8 mouse cellular contexts compared by ENCODE assay signal in the genomic region with DNA sequence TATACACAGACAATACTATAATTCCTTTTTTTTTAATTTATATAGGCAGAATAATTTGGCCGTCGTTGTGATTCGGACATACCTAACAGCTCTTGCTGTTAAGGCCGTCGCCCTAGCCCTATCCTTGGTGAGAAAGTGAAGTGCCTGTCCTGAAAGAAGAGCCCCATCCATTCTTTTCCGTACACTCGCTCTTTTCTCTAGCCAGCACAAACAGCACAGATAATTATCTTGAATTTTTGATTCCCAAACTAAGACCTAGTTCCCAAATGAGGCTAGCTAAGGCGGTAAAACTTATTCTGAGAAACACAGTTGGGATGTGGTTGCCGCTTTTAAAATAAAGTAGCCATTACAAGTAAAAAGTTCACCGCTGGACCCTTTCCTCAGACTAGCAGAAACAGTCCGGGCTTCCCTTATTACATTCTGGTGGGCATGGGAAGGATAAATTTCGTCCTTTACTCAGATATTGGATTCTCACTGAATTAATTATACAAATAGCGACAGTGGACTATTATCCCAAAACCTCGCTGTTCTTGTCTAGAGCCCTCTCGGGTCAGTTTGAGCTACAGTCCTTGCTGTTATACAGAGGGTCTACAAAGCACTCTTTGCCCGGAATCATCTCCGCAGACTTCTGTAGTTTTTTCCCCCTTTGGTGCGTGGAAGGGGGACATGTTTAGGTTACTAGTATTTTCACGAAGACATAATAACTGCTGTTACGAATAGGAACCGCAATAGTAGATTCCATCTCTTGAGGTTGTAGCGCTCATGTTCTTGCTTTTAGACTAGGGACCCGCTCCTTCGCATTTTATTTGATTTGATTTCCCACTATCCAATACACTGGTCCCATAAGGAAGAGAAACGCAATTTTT. TPM values are rescaled to one million over a fixed set of nuclear protein-coding genes. Genes with fewer than 3 reads are reported as not detected.
DNase-seq lines count a peak whose midpoint lies in the region; ATAC-seq lines count a peak whose summit lies in the region.
"Had no signal": no experiment of that assay in that cellular context is flagged by ENCODE, and none has a peak within 500 bp of the region (broad histone marks: within the 10 kb centered on the region; RNA-seq: fewer than 3 reads in every experiment).

No protein-coding gene starts in this region.

- H3K4me1 ChIP-seq in neural tube, embryonic 15.5 days = peaks cover 24% of the 10 kb centered on the region
- peaks cover 3 to 11% of the 10 kb centered on the region in 2 experiments; a peak in 2 of 4 replicates for H3K4me1 ChIP-seq in heart, embryonic 14.5 days (ENCODE audit: control insufficient read depth in 2 of 2, insufficient read depth in 2 of 2, low read length in 2 of 2)
- peaks cover 48% of the 10 kb centered on the region for H3K4me1 ChIP-seq in midbrain, embryonic 10.5 days

- H3K27me3 ChIP-seq in neural tube, embryonic 15.5 days (replicated peaks) = peaks cover 71% of the 10 kb centered on the region
- H3K27me3 ChIP-seq in heart, embryonic 14.5 days (ENCODE audit: control insufficient read depth, insufficient read depth, low read length) = peaks cover 60% of the 10 kb centered on the region
- H3K27me3 ChIP-seq in midbrain, embryonic 10.5 days (ENCODE audit: low read depth, poor library complexity, severe bottlenecking) = peaks cover 100% of the 10 kb centered on the region

- H3K4me3 ChIP-seq in neural tube, embryonic 15.5 days (replicated peaks) = no peak overlapping the region
- H3K4me3 ChIP-seq in heart, embryonic 14.5 days (ENCODE audit: control insufficient read depth in 1 of 2, insufficient read depth in 1 of 2, low read depth in 1 of 2, low read length in 2 of 2) = peak overlapping the region in 1 of 2 experiments; percentile 42; a peak in 2 of 4 replicates
- H3K4me3 ChIP-seq in midbrain, embryonic 10.5 days = peak overlapping the region; percentile 59

- ATAC-seq in neural tube, embryonic 15.5 days (ENCODE audit: low FRiP score) = no peak
- ATAC-seq in heart, embryonic 14.5 days (ENCODE audit: insufficient number of reproducible peaks, insufficient read depth, low FRiP score, low read depth) = no peak

- no peak overlapping the region for H3K27ac ChIP-seq in neural tube, embryonic 15.5 days (replicated peaks)
- no peak overlapping the region for H3K27ac ChIP-seq in heart, embryonic 14.5 days (replicated peaks in 1 of 2; ENCODE audit: control insufficient read depth in 1 of 2, insufficient read depth in 1 of 2, low read depth in 2 of 2, low read length in 2 of 2)
- H3K27ac ChIP-seq in midbrain, embryonic 10.5 days (replicated peaks) = peak overlapping the region; percentile 77; the same call in 1 of the 2 replicates

- H3K36me3 ChIP-seq in neural tube, embryonic 15.5 days = no peaks in the 10 kb centered on the region
- no peaks in the 10 kb centered on the region for H3K36me3 ChIP-seq in heart, embryonic 14.5 days (ENCODE audit: control insufficient read depth, insufficient read depth, low read length)
- no peaks in the 10 kb centered on the region for H3K36me3 ChIP-seq in midbrain, embryonic 10.5 days

- WGBS in neural tube, embryonic 15.5 days = 4% methylated on average over 25 of the region's 25 CpGs
- WGBS in heart, embryonic 14.5 days = 8% methylated on average over 25 of the region's 25 CpGs
- 5% methylated on average over 25 of the region's 25 CpGs for WGBS in midbrain, embryonic 10.5 days

- H3K4me2 ChIP-seq in neural tube, embryonic 15.5 days = no peak overlapping the region
- peak overlapping the region; percentile 69 for H3K4me2 ChIP-seq in heart, embryonic 14.5 days (ENCODE audit: low read length)

- DNase-seq in neural tube, embryonic 10.5 days (ENCODE audit: extremely low spot score, low spot score) = peak; percentile 60
- peak; percentile 33 for DNase-seq in midbrain, embryonic 10.5 days (ENCODE audit: low spot score)
- DNase-seq in ovary, adult 18-20 months (ENCODE audit: low spot score) = no peak
- DNase-seq in cerebellum, adult 9-10 months = no peak
- DNase-seq in lung, adult 18-20 months = no peak
- DNase-seq: thymus, postnatal 14 days had no signal

- no peak overlapping the region for H3K9ac ChIP-seq in neural tube, embryonic 15.5 days (replicated peaks)
- no peak overlapping the region for H3K9ac ChIP-seq in heart, embryonic 14.5 days (ENCODE audit: low read length)

- H3K9me3 ChIP-seq in neural tube, embryonic 15.5 days (replicated peaks) = no peaks in the 10 kb centered on the region
- H3K9me3 ChIP-seq in heart, embryonic 14.5 days (ENCODE audit: control insufficient read depth, low read length) = no peaks in the 10 kb centered on the region
- no peaks in the 10 kb centered on the region for H3K9me3 ChIP-seq in midbrain, embryonic 10.5 days (replicated peaks)

RNA-seq across cellular contexts. Expression of gene Lhx9, which starts 7.7 kb away (rescaled TPM):
- polyA plus RNA-seq in neural tube, embryonic 15.5 days (2015; fragmentation: Nextera tagmentation; extraction: Ambion mirVana) = 2.8 and 4.5 TPM in 2 replicates
- polyA plus RNA-seq in heart, embryonic 14.5 days (2014; fragmentation: Nextera tagmentation; extraction: Ambion mirVana) = 0.32 and 0.61 TPM in 2 replicates
- polyA plus RNA-seq in midbrain, embryonic 10.5 days (2016; fragmentation: Nextera tagmentation; extraction: Ambion mirVana) = 11.4 and 21.1 TPM in 2 replicates

RNA-seq across cellular contexts. Expression of gene 2310009B15Rik, which starts 16.0 kb away (rescaled TPM):
- polyA plus RNA-seq in neural tube, embryonic 15.5 days (2015; fragmentation: Nextera tagmentation; extraction: Ambion mirVana) = 29.8 and 32.1 TPM in 2 replicates
- polyA plus RNA-seq in heart, embryonic 14.5 days (2014; fragmentation: Nextera tagmentation; extraction: Ambion mirVana) = 30.5 and 40.3 TPM in 2 replicates
- 45.3 and 47.1 TPM in 2 replicates for polyA plus RNA-seq in midbrain, embryonic 10.5 days (2016; fragmentation: Nextera tagmentation; extraction: Ambion mirVana)

Comparison
In these comparisons a context has a peak if more than half of its experiments do, and no peak if none do; other contexts are left out.
1. DNase-seq: peak in neural tube, embryonic 10.5 days (single experiment) and midbrain, embryonic 10.5 days (single experiment); none in ovary, adult 18-20 months (single experiment), cerebellum, adult 9-10 months (single experiment) and lung, adult 18-20 months (0 of 2).